Mouse (Mus musculus) kidney, adult 9 months (tissue): ENCODE data around the gene Vsig10.
"Not testable (repeated sequence)": the region's sequence is repeated elsewhere in the genome, so short reads cannot be mapped to it uniquely, and the experiment has no call there.

Experiments
- DNase-seq: peaks from one replicate; pipeline ENCODE4 v3.0.0; 2022

Vsig10 gene

GRCm38 (mm10) chr5:117304947-117305346 is 13.9 kb upstream of the Vsig10 start:
- DNase-seq, result peak; percentile 86

DNA sequence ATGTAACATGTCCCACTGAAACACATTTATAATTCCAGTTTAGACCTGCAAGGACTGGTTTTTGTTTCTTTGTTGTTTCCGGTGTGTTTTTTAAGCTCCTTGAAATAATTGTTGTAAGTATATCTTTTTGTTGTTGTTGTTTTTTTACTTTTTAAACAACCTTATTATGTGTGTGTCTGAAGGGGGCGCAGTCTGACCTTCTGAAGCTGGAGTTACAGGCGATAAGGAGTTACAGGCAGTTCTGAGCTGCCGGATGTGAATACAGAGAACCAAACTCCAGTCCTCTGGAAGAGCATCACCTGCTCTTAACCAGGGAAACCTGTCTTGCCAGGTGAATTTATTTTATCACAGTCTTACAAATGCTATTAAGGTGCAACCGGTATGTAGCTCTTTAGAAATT is 13.1 kb upstream of the Vsig10 start:
- no peak for DNase-seq

DNA sequence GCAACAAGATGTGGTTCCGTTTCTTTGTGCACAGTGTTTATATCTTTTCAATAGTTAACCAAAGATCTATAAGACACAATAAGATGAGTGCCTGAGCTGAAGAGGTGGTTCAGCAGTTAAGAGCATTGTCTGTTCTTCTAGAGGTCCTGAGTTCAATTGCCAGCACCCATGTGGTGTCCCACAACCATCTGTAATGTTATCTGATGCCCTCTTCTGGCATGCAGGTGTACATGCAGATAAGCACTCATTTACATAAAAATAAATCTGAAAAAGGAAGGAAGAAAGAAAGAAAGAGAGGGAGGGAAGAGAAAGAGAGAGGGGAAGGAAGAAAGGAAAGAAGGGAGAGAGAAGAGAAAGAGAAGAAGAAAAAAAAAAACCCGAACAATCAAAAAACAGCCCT is 12.1 kb upstream of the Vsig10 start:
- DNase-seq, result no peak

GRCm38 (mm10) chr5:117307699-117308098 is 11.2 kb upstream of the Vsig10 start:
- peak; percentile 81 for DNase-seq

DNA sequence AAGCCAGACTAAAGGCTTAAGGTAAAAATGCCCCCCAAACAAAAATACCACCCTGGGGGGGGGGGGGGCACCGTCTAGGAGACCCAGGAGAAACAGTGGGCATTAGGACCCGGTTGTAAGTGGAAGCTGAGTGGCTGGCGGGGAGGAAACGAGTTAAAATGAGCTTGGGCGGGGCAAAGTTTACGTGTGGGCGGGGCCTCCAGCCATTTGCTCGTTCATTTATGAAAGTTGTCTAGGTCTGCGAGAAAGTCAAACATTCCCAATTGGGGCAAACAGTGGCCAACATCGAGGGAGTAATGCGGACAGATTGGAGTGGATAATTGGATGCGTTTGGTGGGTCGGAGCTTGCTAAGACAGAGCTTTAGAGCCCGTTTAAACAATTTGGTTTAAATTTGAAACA is 5.5 kb upstream of the Vsig10 start:
- DNase-seq, result peak; percentile 82

GRCm38 (mm10) chr5:117313909-117314308 is 5.0 kb upstream of the Vsig10 start:
- no peak for DNase-seq

DNA sequence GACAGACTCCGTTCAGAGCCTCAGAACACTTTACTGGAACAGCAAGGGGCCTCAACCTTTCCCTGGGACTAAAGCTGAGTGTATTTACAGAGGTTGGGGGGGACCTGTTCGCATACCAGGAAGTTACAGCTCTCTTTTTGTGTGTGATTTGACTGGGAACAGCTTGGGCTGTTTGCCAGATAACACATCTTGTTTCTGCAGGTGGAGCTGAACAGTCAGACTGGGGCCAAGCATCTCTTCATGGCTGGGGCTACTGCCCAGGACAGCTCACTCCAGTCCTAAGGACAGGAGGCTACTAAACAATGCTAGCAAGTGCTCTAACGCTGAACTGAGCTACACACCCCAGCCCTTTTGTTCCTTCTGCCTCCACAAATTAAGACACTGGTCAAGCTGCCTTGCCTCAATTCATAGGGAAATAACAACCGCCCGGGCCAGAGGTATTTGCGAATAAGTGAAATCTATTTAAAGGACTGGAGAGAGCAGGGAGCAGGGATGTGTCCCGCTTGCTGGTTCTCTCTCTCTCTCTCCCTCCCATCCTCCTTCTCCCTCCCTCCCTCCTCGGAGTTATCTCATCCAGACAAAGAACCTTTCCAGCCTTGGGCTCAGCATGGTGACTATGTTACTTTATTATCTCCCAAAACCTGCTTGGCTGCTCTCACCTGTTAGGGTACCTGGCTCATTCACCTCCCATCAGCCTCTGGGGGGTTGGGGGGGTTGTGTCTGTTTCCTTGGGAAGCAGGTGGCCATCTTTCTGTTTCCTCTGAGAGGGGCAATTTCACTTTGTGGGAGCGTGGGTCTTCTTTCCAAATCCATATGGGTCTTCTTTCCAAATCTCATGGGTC is 4.1 kb upstream of the Vsig10 start:
- no peak for DNase-seq

DNA sequence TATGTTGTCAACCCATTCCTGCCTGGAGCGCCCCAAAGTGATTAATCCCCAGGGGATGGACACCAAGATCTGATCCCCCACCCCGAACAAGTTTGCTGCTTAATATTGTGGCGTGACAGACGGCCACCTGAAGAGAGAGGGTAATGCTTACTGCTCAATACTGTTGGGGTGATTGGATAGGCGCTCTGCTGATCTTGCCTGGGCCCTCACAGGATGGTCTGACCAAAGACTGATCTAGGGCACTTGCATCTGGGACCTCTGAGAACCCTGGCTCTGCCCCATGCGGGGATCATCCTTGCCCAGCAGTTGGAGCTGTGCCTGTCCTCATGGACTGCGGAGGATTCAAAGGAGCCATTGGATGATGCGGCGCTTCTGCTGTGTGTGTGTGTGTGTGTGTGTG is 4.9 kb downstream of the Vsig10 start:
- no peak for DNase-seq

GRCm38 (mm10) chr5:117326408-117326807 is 7.5 kb downstream of the Vsig10 start:
- DNase-seq, result no peak

- DNase-seq, result peak; percentile 28
These were observed 11.6 kb downstream of the Vsig10 start for GRCm38 (mm10) chr5:117330457-117330856.

DNA sequence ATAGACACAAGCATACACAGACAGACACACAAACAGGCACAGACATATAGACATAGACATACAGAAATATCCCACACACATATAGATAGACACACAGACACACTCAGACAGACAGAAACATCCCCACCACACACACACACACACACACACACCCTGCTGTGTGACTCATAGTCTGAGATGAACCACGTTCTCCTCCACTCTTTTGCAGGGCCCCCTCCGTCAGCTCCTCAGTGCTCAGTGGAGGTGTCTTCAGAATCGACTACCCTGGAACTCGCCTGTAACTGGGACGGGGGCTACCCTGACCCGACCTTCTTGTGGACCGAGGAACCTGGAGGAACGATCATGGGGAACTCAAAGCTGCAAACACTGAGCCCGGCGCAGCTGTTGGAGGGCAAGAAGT is 19.1 kb downstream of the Vsig10 start:
- no peak for DNase-seq

DNA sequence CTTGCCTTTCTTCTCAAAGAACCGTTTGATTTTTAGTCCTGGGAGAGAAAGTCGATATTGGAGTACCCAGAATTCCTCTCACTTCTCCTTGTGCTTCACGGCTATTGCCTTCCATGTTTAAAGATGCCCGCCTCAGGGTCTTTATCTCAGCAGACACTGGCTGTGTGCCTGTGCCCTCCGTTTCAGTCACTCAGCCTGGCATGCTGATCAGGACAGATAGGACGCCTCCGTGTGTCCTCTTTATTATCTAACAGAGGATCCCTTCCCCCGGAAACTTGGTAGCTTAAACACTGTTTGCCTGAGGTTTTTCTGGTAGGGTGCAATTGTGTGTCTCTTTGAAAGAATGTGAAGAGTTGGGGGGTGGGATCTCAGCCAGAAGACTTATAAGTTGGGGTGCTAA is 19.6 kb downstream of the Vsig10 start:
- DNase-seq, result no peak

- DNase-seq, result no peak
These were observed 21.2 kb downstream of the Vsig10 start for GRCm38 (mm10) chr5:117340081-117340480.

GRCm38 (mm10) chr5:117341896-117342295 is 23.0 kb downstream of the Vsig10 start:
- no peak for DNase-seq

DNA sequence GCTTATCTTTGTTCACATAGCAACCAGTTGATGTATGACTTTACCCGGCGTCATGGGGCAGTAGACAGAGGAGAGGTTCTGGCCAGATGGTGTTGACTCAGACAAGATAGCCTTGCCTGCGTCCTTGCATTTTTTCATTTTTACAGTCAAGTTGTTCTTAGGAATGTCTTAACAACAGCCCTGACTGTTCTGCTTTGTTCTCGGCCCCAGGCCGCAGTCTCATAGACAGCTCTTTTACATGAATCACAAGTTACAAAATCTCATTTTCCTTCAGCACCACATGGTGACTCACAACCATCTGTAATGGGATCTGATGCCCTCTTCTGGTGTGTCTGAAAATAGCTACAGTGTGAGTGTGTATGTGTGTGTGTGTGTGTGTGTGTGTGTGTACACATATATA is 25.6 kb downstream of the Vsig10 start:
- not testable (repeated sequence) for DNase-seq

GRCm38 (mm10) chr5:117345432-117345976 is 26.6 kb downstream of the Vsig10 start:
- DNase-seq, result no peak

DNA sequence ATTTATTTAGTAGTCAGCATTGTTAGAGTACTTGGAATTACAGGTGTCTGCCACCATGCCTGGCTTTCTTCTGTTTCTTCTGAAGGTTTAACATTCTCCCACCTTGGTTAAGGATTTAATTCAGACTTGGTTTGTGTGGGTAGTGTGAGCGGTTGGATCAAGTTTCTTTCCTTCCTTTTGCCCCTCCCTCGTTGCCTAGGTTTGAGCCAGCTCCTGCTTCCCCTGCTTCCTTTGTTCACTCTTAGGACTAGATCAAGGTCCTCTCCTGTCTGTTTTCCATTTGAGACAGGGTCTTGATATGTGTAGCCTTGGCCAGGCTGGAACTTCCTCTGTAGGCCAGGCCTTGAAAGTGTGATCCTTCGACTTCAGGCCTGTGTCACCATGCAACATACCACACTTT is 27.4 kb downstream of the Vsig10 start:
- DNase-seq, result no peak

DNA sequence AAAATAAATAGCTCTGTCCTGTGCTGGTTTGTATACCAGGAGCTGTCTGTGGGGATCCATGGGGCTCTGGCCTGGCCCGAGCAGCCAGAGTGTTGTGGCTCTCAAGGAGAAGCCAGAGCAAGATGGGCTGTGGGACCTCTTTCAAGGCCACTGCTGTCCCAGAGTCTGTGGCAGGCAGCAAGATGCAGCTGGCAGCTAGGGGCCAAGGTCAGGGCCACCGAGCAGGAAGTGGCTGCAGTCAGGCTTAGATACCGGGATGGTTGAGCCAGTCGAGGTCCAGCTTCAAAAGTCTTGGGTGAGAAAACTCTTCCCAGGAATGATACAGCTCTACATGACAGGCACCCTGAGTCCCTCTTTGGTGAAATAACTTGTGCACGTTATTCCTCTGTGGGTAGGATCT is 28.1 kb downstream of the Vsig10 start:
- DNase-seq, result no peak

DNA sequence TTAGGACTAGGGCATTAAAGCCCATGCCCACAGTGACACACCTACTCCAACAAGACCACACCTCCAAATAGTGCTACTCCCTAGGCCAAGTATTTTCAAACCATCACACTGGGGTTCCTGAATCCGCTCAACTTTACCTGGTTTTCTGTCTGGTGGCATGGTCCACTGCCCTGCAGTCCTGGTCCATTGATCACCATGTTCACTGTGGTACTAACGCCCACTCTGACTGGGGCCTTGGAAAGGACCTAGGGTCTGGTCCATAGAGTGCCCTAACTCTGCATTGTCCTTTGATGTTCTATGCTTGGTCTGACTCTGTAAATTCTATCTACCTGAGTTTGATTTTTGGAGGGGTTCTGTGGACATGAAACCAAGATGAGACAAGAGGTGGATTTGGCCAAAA is 29.0 kb downstream of the Vsig10 start:
- DNase-seq, result no peak

DNA sequence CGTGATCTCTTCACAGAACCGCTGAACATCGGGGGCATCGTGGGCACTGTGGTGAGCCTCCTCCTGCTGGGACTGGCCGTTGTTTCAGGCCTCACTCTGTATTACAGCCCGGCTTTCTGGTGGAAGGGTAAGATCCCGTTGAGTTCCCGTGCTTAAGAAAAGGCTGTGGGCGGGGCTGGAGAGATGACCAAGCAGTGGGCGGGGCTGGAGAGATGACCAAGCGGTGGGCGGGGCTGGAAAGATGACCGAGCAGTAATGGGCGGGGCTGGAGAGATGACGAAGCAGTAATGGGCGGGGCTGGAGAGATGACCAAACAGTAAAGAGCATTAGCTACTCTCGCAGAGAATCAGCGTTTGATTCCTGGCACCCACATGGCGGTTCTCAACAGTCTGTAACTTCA is 29.4 kb downstream of the Vsig10 start:
- peak; percentile 71 for DNase-seq

- no peak for DNase-seq
These were observed 35.2 kb downstream of the Vsig10 start for GRCm38 (mm10) chr5:117354121-117354520.

- no peak for DNase-seq
These were observed 36.9 kb downstream of the Vsig10 start for GRCm38 (mm10) chr5:117355648-117356303.

- DNase-seq, result peak; percentile 55
These were observed 37.7 kb downstream of the Vsig10 start for GRCm38 (mm10) chr5:117356365-117357128.

DNA sequence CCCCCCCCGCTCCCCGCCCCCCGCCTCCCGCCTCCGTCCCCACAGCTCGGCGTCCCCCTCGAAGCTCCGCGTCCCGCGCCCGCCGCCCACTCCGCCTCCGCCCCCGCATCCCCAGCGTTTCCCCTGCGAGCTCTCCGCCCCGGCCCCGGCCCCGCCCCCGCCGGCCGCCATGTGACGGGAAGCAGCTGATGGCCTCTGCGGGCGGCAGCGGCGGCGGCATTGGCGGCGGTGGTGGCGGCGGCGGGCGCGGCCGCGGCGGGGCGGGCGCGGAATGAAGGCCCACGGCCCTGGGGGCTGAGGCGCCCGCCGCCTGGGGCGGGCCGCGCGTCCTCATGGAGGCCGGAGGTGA is 38.2 kb downstream of the Vsig10 start, which contains the start of gene Wsb2:
Gene Wsb2 (plus strand): TSS at position 176 of the 349 bp plus-strand sequence.
- peak; percentile 73 for DNase-seq
